Mouse (Mus musculus): ENCODE data around the gene Chrd.

Gene Chrd

DNA sequence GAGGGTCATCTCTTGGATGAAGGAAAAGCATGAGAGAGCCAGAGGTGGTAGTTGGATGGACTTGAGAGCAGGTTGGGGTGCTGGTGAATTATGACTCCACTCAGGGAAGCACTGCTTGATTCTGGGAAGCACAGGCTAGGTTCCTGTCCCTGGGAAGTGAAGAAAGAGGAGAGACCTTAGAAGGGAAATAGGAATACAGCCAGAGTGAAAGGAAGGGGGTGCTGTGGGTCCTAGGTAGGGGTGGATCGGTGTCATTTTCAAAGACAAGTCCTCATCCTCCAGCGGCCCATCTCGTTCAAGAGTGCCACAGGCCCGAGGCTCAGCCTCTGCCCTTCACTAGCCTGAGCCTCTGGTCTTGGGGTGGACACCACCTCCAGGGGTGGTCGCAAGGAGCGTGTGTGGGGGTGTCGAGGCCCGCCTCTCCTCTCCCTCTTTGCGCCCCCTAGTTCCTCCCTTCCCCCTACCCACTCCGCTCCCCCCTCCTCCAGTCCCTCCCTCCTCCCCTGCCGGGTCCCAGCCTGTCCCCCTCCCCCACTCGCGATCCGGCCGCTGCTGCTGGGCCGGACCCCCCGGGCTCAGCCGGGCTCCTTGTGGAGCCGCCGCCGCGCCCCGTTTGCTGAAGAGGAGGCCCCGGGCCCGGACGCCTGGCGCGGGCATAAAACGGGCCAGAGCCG is 539 bp upstream of the Chrd start:
- in situ Hi-C loops (cut with MboI; ENCODE audit: low sequenced_read_pairs) = no loop called here

DNA sequence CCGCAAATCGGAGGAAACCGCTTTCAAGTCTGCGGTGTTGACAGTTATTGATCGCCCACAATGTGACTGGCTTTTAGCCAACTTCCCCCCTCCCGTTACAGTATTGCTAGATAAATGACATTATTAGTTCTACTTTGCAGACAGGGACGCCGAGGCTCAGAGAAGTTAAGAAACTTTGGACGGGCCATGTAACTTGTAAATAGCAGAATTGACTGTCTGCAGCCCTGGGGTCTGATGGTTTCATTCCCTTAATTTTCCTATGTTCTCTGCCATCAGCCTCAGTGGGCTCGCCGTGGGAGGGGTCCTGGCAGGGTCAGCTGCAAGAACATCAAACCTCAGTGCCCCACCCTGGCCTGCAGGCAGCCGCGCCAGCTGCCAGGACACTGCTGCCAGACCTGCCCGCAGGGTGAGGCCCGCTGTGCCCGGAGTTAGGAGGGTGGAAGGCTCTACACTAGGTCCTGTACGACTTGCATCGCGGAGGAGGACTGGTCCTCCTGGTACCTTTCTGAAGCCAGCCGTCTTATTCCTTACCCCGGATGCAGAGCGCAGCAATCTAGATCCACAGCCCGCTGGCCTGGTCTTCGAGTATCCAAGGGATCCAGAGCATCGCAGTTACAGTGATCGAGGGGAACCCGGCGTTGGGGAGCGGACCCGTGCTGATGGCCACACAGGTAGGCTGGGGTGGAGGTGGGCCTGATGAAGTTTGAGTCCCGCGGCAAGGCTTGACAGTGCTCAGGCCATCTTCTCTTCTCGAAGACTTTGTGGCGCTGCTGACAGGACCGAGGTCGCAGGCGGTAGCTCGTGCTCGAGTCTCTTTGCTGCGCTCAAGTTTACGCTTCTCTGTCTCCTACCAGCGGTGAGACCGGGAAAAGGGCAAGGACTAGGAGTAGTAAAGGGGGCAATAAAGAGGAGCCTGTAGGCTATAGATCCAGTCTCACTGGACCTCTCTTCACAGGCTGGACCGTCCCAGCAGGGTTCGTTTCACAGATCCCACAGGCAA is 1.1 kb downstream of the Chrd start, which contains the start of gene Thpo:
Thpo (minus strand) TSS at position 781 of the 1,000 bp plus-strand sequence.
- in situ Hi-C loops (cut with MboI; ENCODE audit: low sequenced_read_pairs) = no loop called here

DNA sequence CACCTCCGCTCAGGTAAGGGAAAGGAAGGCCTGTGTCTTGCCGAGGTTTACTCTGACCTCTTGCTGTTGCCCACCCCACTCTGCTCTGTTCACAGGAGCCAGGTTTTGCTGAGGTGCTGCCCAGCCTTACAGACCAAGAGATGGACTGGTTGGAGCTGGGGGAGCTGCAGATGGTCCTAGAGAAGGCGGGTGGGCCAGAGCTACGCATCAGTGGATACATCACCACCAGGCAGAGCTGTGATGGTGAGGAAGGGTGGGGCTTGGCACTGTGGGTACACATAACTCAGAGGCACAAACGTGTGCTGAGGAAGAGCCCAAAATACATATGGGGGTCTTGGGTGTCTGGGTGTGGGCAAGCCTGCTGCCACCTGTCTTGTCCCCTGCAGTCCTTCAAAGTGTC is 2.7 kb downstream of the Chrd start:
- in situ Hi-C loops (cut with MboI; ENCODE audit: low sequenced_read_pairs) = no loop called here

DNA sequence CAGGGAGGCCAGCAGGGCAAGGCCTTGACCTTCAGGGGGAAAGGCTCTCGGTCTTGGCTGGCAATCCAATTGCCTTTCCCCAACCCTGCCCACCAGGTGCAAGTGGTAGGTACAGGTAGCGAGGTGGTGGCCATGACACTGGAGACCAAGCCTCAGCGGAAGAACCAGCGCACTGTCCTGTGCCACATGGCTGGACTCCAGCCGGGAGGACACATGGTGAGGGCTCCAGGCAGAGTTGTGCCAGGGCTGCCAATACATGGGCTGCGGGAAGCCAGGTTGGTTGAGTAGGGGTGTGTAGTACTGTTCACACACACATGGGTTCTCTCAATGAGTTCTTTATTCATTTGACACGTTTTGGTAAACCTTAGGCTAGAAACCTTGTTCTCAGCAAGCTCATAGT is 3.2 kb downstream of the Chrd start:
- in situ Hi-C loops (cut with MboI; ENCODE audit: low sequenced_read_pairs) = no loop called here

DNA sequence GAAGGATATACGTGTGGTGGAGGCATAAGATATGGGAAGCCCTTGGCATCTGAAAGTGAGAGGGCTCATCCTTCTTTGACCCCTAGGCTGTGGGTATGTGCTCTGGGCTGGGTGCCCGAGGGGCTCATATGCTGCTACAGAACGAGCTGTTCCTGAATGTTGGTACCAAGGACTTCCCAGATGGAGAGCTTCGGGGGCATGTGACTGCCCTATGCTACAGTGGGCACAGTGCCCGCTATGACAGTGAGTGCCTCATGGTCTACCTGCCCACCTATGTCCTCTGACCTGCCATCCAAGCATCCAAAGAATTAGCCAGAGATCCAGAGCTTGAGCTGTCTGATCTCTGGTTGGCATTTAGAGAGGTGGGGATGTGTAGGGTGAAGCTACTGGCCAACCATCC is 3.9 kb downstream of the Chrd start:
- in situ Hi-C loops (cut with MboI; ENCODE audit: low sequenced_read_pairs) = no loop called here

DNA sequence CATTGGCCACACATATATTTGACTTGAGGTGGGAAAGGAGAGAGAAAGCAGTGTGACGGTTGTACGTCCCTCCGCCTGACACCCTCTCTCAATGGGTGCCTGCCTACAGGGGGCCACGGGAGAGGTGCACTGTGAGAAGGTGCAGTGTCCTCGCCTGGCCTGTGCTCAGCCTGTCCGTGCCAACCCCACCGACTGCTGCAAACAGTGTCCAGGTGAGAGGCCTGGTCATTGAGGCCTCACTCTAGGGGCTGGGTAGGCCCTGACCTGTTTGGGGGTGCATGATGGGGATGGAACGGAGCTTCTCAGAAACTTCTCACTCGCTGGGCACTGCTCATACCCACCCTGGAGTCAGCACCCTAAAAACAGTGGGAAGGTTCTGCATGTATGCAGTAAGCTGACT is 6.9 kb downstream of the Chrd start:
- in situ Hi-C loops (cut with MboI; ENCODE audit: low sequenced_read_pairs) = no loop called here

DNA sequence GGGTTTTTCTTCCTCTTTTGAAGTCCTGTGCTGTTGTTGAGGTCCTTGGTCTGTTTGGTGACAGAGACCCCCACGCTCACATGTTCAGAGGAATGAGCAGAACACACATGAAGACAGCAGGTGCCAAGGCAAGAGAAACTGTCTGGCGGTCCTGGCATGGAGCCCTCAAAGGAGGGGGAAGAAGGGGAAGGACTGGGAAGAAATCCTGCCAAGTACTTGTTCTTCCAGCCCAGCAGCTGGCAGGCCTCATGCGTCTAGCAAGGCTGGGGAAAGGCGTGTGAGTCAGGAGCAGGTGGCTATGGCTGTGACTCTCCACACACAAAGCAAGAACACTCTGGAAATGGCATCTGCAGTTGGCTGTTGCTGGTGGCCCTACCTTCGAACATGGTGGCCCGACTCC is 13.7 kb downstream of the Chrd start:
- in situ Hi-C loops (cut with MboI; ENCODE audit: low sequenced_read_pairs) = no loop called here

DNA sequence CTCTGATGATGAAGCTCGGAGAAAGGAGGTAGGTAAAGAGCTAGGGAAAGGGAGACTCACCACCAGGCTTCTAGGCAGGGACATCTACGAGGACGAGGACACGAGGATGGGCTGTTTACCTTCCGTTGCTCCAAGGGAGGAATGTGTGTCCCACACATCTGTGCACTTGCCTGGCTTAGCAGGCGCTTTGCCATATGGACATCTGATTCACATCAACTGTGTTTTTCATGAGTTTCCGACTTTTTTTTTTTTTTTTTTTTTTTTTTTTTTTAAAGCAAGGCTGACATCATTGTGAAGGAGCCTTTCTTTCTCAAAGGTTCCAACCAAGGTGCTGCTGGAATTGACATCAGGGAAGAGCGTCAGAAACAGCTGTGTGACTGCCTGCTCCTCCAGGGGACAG is 17.6 kb downstream of the Chrd start:
- in situ Hi-C loops (cut with MboI; ENCODE audit: low sequenced_read_pairs) = no loop called here

DNA sequence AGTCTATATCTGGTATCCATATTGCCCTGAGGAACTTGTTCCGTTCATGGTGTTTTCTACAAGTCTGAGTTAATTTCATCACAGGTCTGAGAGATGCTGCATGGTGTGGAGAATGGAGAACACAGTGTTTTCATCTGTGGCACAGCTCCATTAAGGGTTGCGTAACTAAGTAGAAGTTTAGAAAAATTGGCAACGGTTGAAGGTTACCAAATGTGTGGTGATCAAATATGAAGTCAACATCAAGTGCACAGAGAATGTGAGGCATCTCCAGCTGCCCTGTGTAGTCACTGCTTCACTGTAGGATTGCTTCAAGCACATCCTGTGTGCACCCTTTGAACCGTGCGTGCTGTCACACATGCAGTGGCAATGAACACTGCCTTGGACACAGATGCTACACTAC is 23.1 kb downstream of the Chrd start:
- in situ Hi-C loops (cut with MboI; ENCODE audit: low sequenced_read_pairs) = no loop called here

DNA sequence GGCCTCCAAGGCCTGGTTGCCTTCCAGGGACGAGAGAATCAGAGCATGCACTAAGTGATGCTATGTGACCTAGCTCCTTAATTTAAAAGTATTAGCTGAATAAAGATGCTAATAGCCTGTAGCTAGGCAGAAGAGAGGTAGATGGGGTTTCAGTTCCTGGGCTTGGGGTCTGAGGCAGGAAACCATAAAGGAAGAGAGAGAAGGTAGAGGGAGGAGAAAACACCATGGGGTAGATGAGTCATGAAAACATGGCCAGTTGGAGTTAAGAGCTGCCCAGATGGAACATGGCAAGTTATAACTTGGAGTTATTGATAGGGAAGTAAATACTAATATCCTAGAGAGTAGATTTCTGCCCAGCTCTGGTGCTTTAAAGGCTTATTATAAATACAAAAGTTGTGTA is 24.5 kb downstream of the Chrd start:
- in situ Hi-C loops (cut with MboI; ENCODE audit: low sequenced_read_pairs) = no loop called here

DNA sequence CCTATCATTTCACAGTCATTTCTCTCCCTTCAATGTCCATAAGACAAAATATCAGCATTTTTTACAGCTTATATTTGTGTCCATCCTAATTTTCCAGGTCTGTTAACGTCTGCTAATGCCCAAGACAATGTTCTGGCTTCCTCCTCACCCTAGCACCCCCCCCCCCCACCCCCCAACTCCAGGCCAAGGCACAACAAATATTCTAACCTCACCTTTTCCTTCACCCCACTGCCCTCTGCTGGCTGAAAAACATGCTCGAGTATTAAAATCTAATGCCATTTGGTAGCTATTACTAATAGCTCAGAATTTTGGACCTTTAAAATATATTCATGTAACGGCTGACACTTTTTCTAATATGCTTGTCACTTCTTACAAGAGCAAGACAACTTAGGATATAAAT is 28.8 kb downstream of the Chrd start:
- in situ Hi-C loops (cut with MboI; ENCODE audit: low sequenced_read_pairs) = no loop called here

DNA sequence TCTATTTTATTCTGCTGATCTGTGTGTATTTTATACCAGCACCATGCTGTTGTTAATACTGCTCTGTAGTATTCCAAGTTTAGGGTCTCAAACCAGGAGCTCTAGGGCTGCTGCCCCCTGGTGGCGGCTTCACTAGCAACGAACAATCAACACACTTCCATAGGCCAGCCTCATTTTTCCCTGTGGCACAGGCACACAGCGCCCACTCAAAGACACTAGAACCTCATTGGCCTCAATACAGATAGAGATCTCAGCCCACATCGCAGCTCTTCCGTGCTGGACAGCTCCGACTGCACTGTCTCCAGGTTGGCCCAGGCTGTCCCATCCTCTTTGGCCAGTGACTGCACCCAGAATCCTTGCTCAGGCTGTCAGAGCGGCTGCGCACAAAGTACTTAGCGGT is 32.3 kb downstream of the Chrd start:
- in situ Hi-C loops (cut with MboI; ENCODE audit: low sequenced_read_pairs) = no loop called here

DNA sequence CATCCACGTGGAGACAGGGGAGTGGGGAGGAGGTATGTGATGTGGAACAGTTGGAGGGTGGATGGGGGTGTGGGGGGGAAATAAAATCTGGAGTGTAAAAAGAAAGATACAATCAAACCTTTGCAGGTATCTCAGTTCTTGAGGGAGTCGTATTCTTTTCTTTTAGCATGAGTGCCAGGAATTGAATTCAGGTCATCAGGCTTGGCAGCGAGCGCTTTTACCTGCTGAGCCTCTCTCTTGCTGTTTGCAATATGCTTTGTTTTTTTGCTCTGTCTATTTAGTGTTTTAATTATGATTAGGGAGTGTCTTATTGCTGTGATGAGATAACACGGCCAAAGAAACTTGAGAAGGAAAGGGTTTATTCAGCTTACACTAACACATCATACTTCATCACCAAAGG is 42.1 kb downstream of the Chrd start:
- in situ Hi-C loops (cut with MboI; ENCODE audit: low sequenced_read_pairs) = no loop called here

DNA sequence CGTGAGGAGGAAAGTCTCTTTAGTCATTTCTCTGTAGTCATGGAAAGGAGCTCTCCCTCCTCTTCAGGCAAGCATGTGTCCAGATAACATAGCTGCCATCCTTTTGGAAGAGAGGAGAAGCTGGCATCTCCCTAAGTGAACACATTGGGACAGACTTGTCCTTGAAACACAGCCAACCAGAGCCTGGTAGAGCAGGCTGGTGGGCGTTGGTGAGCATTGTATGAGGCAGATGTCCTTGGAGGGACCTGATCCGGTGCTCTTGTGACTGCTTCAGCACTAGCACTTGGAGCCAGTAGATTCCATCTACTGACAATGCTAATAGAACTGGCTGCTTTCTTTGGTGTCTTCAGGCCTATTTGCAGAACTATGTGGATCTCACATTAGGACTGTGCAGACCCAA is 46.9 kb downstream of the Chrd start:
- in situ Hi-C loops (cut with MboI; ENCODE audit: low sequenced_read_pairs) = no loop called here

DNA sequence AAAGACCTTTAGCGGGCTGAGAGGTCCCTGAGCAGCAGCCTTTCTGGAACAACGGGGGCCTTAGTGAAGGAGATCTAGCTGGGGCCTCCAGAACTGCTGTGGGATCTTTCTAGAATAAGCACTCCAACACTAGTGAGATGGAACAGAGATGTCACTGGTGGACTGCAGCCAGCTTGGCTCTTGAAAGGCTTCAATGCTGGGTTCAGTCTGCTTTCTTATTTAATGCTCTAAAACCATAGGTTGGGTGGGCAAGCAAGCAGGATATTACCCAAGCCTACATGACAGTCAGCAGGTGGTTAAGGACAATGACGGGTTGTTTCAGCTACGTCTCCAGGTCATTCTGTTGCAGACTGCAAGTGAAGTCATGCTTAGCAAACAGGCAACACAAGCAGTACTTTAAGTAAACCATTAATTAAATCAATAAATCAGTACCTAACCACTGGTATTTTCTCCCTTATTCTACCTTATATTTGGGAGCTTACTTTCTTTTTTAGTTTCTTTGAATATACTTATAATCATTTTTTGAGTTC is 48.2 kb downstream of the Chrd start:
- in situ Hi-C loops (cut with MboI; ENCODE audit: low sequenced_read_pairs) = no loop called here

DNA sequence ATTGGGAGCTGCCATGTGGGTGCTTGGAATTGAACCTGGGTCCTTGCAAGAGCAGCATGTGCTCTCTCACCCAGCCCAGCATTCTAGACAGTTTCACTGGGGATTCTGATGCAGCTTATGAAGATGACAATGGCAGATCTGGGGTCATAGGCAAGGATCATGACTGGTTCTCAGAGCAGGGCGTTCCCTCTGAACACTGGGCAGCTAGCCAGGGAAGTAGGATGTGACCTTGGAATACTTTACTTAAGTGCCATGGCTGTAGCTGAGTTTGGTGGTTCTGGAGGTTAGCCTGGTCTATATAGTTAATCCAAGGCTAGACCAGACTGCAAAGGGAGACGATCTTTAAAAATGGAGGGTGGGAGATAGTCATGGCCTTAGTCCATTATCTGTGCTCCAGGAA is 51.0 kb downstream of the Chrd start:
- in situ Hi-C loops (cut with MboI; ENCODE audit: low sequenced_read_pairs) = no loop called here

DNA sequence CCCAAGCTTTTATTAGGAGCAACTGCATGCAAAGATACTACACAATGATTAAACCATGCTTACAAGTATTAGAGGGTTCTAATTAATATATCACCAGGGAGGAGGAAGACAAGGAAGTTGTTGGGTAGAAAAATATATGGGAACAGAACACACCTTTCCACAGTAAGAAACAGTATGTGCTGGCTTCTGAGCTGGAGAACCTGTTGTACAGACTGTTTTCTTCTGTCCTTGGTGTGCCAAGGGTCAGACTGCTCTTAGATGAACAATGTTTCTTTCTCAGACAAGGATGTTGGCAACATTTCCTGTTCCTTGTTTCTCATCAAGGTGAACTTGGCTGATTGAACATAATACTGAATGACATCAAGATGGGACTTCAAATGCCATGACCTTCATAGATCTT is 51.8 kb downstream of the Chrd start:
- in situ Hi-C loops (cut with MboI; ENCODE audit: low sequenced_read_pairs) = no loop called here

DNA sequence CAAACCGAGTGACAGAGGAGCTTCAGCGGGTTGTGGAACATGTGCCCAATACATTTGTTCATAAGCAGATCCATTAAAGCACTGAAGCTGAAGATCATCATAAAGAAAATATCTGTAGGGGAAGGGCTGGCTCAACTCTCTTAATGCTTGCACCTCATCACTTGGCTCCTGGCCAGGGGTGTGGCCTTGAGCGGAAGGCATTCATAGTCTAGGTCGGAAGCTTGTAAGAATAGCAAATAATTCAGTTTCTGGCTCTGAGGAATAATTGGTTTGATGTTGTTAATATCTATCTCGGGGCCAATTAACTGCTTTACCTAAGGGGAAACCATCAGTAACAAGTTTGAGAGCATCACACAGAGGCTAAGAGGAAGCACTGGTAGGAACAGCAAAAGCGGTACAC is 53.6 kb downstream of the Chrd start:
- in situ Hi-C loops (cut with MboI; ENCODE audit: low sequenced_read_pairs) = no loop called here

DNA sequence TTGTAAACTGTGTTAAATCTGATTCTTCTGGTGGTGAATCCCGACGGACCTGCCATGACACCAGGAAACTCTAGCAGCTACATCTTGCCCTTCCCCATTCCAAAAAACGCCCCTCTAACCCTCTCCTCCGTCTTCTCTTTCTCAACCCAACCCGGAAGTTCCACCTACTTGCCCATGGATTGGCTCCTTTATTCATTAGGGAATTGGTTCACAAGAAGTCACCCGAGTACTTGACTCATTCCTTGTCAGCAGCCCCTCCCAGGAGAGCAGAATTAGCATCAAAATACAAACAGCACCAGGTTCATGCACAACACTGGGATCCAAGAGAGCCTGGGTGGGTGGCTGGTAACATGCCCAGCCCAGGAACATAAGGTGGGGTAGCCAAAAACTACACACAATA is 58.9 kb downstream of the Chrd start:
- in situ Hi-C loops (cut with MboI; ENCODE audit: low sequenced_read_pairs) = no loop called here

Measured in CH12F3 (cell line).